Mouse (Mus musculus) ovary, adult 18-20 months (tissue): Measurements from ENCODE around the gene Zfp787.
"Not testable (repeated sequence)": the region's sequence is repeated elsewhere in the genome, so short reads cannot be mapped to it uniquely, and the experiment has no call there.

Source experiments
- DNase-seq: peaks from one replicate; pipeline ENCODE4 v3.0.0; 2022; ENCODE audit warnings: low spot score, mixed read lengths

Zfp787 gene

GRCm38 (mm10) chr7:6120104-6120503 lies 35.7 kb downstream of the Zfp787 start:
- DNase-seq = not testable (repeated sequence)

DNA sequence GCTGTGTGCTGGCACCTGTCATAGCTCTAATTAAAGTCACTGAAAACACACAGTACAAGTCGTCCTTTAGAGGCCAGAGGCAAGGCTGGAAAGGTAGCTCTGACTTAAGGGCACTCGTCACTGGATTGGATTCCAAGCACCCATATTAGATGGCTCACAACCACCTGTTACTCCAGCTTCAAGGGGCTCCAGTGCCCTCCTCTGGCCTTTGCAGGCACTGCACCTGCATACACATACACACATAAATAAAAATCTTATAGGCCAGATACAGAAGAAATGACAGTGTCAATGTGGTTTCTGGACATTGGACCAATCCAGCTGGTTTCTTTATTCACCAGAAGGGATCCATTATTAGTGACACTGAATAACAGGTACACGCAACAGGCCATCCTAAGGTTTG lies 36.3 kb downstream of the Zfp787 start:
- DNase-seq = no peak
